Mouse (Mus musculus) MEL (cell line): ENCODE measurements at regions not wholly inside any gene's neighbourhood (a gene's known extent, or its start where the extent isn't known, plus 50 kb on each side); places are given as distances from the start of the nearest gene placed in this dataset.

ENCODE experiments used
- DNase-seq: peaks from one replicate; pipeline ENCODE4 v3.0.0; 2011; ENCODE audit warnings: low read depth, low spot score
- H3K27ac ChIP-seq: 2 replicates; pipeline ENCODE4 v1.5.1; 2012; ENCODE audit warnings: low read depth, mild to moderate bottlenecking, control low read depth, low read length, moderate library complexity; ENCODE audit not compliant: control insufficient read depth
- H3K27me3 ChIP-seq, 2 experiments: fragments of 150-350 bp in 1 of 2; sonication (generic) in 1 of 2; 2 replicates each; pipeline ENCODE4 v1.6.1; 2012; ENCODE audit warnings: low read length in 2 of 2, mild to moderate bottlenecking in 2 of 2, improper control_type of control experiment in 1 of 2, moderate library complexity in 1 of 2; ENCODE audit not compliant: insufficient read depth in 2 of 2, control insufficient read depth in 1 of 2
- H3K36me3 ChIP-seq, 2 experiments: 2 replicates each; pipeline ENCODE4 v1.6.1; 2012 to 2014; ENCODE audit warnings: low read length in 2 of 2, improper control_type of control experiment in 1 of 2, inconsistent platforms in 1 of 2, mild to moderate bottlenecking in 1 of 2; ENCODE audit not compliant: insufficient read depth in 2 of 2, control insufficient read depth in 1 of 2
- H3K4me1 ChIP-seq, 2 experiments: fragments of 150-350 bp in 1 of 2; sonication (generic) in 1 of 2; 2 replicates each; pipeline ENCODE4 v1.6.1; 2012; ENCODE audit warnings: low read length in 2 of 2, improper control_type of control experiment in 1 of 2, mild to moderate bottlenecking in 1 of 2; ENCODE audit not compliant: insufficient read depth in 2 of 2, control insufficient read depth in 1 of 2
- H3K4me3 ChIP-seq, 2 experiments: fragments of 150-350 bp in 1 of 2; sonication (generic) in 1 of 2; 2 replicates each; pipeline ENCODE4 v1.5.1; 2012; ENCODE audit warnings: low read depth in 2 of 2, low read length in 2 of 2, mild to moderate bottlenecking in 2 of 2, moderate library complexity in 2 of 2, control low read depth in 1 of 2, improper control_type of control experiment in 1 of 2; ENCODE audit not compliant: control insufficient read depth in 1 of 2, insufficient read depth in 1 of 2
- H3K79me2 ChIP-seq: 2 replicates; pipeline ENCODE4 v1.6.1; 2012; ENCODE audit warnings: mild to moderate bottlenecking, low read length, moderate library complexity; ENCODE audit not compliant: control insufficient read depth, poor library complexity, insufficient read depth
- H3K9ac ChIP-seq: 2 replicates; pipeline ENCODE4 v1.6.1; 2012; ENCODE audit warnings: low read depth, mild to moderate bottlenecking, control low read depth, low read length, moderate library complexity; ENCODE audit not compliant: control insufficient read depth, poor library complexity, severe bottlenecking
- H3K9me3 ChIP-seq: fragments of 150-350 bp; sonication (generic); replicated peaks from 2 replicates; pipeline ENCODE4 v1.6.1; 2012; ENCODE audit warnings: mild to moderate bottlenecking, low read length, improper control_type of control experiment, moderate library complexity; ENCODE audit not compliant: insufficient read depth
- BHLHE40 ChIP-seq: IDR thresholded peaks from 2 replicates; pipeline ENCODE4 v1.6.1; 2012; ENCODE audit warnings: low read depth, mild to moderate bottlenecking, inconsistent platforms, low read length, improper control_type of control experiment, borderline replicate concordance
- CHD2 ChIP-seq: IDR thresholded peaks from 2 replicates; pipeline ENCODE4 v1.6.1; 2011; ENCODE audit warnings: low read length, improper control_type of control experiment
- CTCF ChIP-seq, 3 experiments: IDR thresholded peaks in 2 of 3; conservative IDR thresholded peaks in 1 of 3; 2 replicates each; pipeline ENCODE4 v1.5.1; 2011 to 2012; ENCODE audit warnings: low read length in 3 of 3, low read depth in 2 of 3, mild to moderate bottlenecking in 2 of 3, improper control_type of control experiment in 1 of 3, inconsistent platforms in 1 of 3, mixed read lengths in 1 of 3, moderate library complexity in 1 of 3; ENCODE audit not compliant: control insufficient read depth in 1 of 3, insufficient read depth in 1 of 3, poor library complexity in 1 of 3, severe bottlenecking in 1 of 3
- EP300 ChIP-seq, 2 experiments: IDR thresholded peaks; 2 replicates each; pipeline ENCODE4 v1.6.1; 2011; ENCODE audit warnings: improper control_type of control experiment in 2 of 2, low read length in 2 of 2, low read depth in 1 of 2, mild to moderate bottlenecking in 1 of 2
- GATA1 ChIP-seq: IDR thresholded peaks from 2 replicates; pipeline ENCODE4 v1.6.1; 2011; ENCODE audit warnings: low read depth, low read length, improper control_type of control experiment
- KAT2A ChIP-seq: conservative IDR thresholded peaks from 2 replicates; pipeline ENCODE4 v1.6.1; 2012; ENCODE audit warnings: low read depth, low read length, improper control_type of control experiment, inconsistent platforms
- MAFK ChIP-seq: IDR thresholded peaks from 2 replicates; pipeline ENCODE4 v1.6.1; 2011; ENCODE audit warnings: low read depth, mild to moderate bottlenecking, low read length, improper control_type of control experiment, borderline replicate concordance
- MXI1 ChIP-seq: IDR thresholded peaks from 2 replicates; pipeline ENCODE4 v1.6.1; 2011; ENCODE audit warnings: mild to moderate bottlenecking, low read depth, low read length, improper control_type of control experiment
- MYB ChIP-seq: IDR thresholded peaks from 2 replicates; pipeline ENCODE4 v1.6.1; 2011; ENCODE audit warnings: mild to moderate bottlenecking, low read depth, low read length, improper control_type of control experiment
- NRF1 ChIP-seq: IDR thresholded peaks from 2 replicates; pipeline ENCODE4 v1.6.1; 2014; ENCODE audit warnings: low read depth, mild to moderate bottlenecking, inconsistent platforms, low read length, improper control_type of control experiment, moderate library complexity; ENCODE audit not compliant: poor library complexity, insufficient read depth, severe bottlenecking
- POLR2AphosphoS5 ChIP-seq: IDR thresholded peaks from 2 replicates; pipeline ENCODE4 v1.6.1; 2012; ENCODE audit warnings: low read depth, borderline replicate concordance, mild to moderate bottlenecking, inconsistent platforms, low read length, moderate library complexity, mixed read lengths
- RAD21 ChIP-seq: IDR thresholded peaks from 2 replicates; pipeline ENCODE4 v1.6.1; 2011; ENCODE audit warnings: mild to moderate bottlenecking, low read depth, low read length, improper control_type of control experiment
- RCOR1 ChIP-seq: IDR thresholded peaks from 2 replicates; pipeline ENCODE4 v1.6.1; 2012; ENCODE audit warnings: low read depth, mild to moderate bottlenecking, inconsistent platforms, low read length, improper control_type of control experiment
- SIN3A ChIP-seq: IDR thresholded peaks from 2 replicates; pipeline ENCODE4 v1.6.1; 2012; ENCODE audit warnings: low read length, improper control_type of control experiment, inconsistent platforms
- SMC3 ChIP-seq: IDR thresholded peaks from 2 replicates; pipeline ENCODE4 v1.6.1; 2011; ENCODE audit warnings: low read depth, low read length, improper control_type of control experiment
- TAL1 ChIP-seq: IDR thresholded peaks from 2 replicates; pipeline ENCODE4 v1.6.1; 2012; ENCODE audit warnings: mild to moderate bottlenecking, inconsistent platforms, low read length, moderate library complexity, mixed read lengths
- ZC3H11A ChIP-seq: IDR thresholded peaks from 2 replicates; pipeline ENCODE4 v1.6.1; 2012; ENCODE audit warnings: low read depth, mild to moderate bottlenecking, inconsistent platforms, low read length, improper control_type of control experiment

DNA sequence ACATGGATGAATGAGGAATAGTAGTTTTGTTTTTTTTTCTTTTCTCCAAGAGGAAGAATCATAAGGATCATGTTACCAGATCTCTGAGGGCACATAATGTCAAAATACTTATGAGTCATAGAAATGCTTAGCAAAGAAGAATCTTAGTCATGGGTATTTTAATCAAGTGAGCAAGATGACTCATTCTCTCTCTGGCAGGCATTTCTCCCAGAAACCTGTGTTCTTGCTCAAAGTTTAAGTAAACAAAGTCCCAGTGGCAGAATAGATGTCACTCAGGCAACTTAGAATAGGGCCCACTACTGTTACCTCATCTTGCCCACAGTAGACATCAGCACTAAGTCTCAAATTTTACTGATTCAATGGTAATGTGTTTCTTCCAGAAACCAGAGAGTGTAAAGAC, 493.9 kb downstream of the Cdh19 start:
- H3K27me3 ChIP-seq, result no peaks in the 10 kb centered on the region
- TF ChIP-seq GATA1 (no peak), RCOR1 (no peak), SMC3 (no peak), MYB (no peak), NRF1 (no peak), MXI1 (no peak), MAFK (no peak), BHLHE40 (no peak), KAT2A (no peak)
- TF ChIP-seq, all 39 proteins: peak for 0
- no peaks in the 10 kb centered on the region for H3K79me2 ChIP-seq
- H3K4me3 ChIP-seq, result no peak overlapping the region
- DNase-seq, result peak; percentile 10
- H3K9ac ChIP-seq, result no peak overlapping the region
- no peak overlapping the region for H3K27ac ChIP-seq
- H3K36me3 ChIP-seq, result no peaks in the 10 kb centered on the region; a peak in 1 of 4 replicates
- no peaks in the 10 kb centered on the region for H3K9me3 ChIP-seq
- H3K4me1 ChIP-seq, result no peaks in the 10 kb centered on the region

DNA sequence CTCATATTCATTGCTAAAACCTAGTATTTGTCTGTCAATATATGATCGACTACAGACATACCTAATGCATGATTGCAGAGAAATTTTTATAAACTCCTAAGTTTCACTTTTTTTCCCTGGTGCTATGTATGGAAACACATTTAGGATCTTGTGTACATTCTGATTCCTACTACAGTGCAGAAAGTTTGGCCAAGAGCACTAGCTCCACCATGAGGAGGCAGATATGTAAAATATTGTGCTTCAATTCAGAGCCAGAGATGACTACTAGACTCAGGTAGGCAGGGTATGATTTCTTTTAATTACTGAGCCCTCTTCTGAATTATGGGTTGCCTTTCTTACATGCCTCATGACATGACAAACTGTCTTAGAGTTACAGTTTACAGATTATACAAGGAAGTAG, 488.0 kb downstream of the Cdh19 start:
- Histone ChIP-seq H3K79me2 (no peaks in the 10 kb centered on the region), H3K9ac (no peak overlapping the region), H3K27me3 (no peaks in the 10 kb centered on the region), H3K4me3 (no peak overlapping the region), H3K36me3 (no peaks in the 10 kb centered on the region), H3K9me3 (no peaks in the 10 kb centered on the region), H3K4me1 (no peaks in the 10 kb centered on the region), H3K27ac (no peak overlapping the region)
- no peak for DNase-seq
- TF ChIP-seq EP300 (IDR thresholded peaks at IDR 0.05; ENCODE audit: low read depth in 1 of 2, low read length in 2 of 2) (no peak), POLR2AphosphoS5 (no peak), ZC3H11A (peak; percentile 45), SIN3A (no peak), CTCF (IDR thresholded peaks at IDR 0.05 in 2 of 3, conservative IDR thresholded peaks at IDR 0.05 in 1 of 3; ENCODE audit: control insufficient read depth in 1 of 3, insufficient read depth in 1 of 3, low read depth in 2 of 3, low read length in 3 of 3, poor library complexity in 1 of 3, severe bottlenecking in 1 of 3) (peak in 1 of 3 experiments; percentile 15; a peak in 1 of 6 replicates), TAL1 (no peak), CHD2 (no peak), SMC3 (peak; percentile 36; the same call in 1 of the 2 replicates), RAD21 (peak; percentile 23)
